Mouse (Mus musculus) effector memory CD4-positive, alpha-beta T cell, adult 7 months (primary cell): Measurements from ENCODE around the gene Ufsp2. TPM values are rescaled to one million over a fixed set of nuclear protein-coding genes. Genes with fewer than 3 reads are reported as not detected.

Experiments used
- polyA plus RNA-seq: library from polyadenylated mRNA; unstranded; fragments of 100-300 nt; shearing (Covaris generic); gene quantifications from one replicate; pipeline ENCODE4 v1.2.1, GENCODE M21; 2017

Ufsp2 gene
- polyA plus RNA-seq: 21.9 TPM

GRCm38 (mm10) chr8:45975126-45975836, at the start of gene Ufsp2, which contains the start of gene 1700029J07Rik:
TSS of gene Ufsp2 (plus strand) at chr8:45975528.
TSS of gene 1700029J07Rik (minus strand) at chr8:45975252.

GRCm38 (mm10) chr8:45934582-45935014, 40.7 kb upstream of the Ufsp2 start, which contains the start of gene Ccdc110:
TSS of gene Ccdc110 (plus strand) at chr8:45934619.

DNA sequence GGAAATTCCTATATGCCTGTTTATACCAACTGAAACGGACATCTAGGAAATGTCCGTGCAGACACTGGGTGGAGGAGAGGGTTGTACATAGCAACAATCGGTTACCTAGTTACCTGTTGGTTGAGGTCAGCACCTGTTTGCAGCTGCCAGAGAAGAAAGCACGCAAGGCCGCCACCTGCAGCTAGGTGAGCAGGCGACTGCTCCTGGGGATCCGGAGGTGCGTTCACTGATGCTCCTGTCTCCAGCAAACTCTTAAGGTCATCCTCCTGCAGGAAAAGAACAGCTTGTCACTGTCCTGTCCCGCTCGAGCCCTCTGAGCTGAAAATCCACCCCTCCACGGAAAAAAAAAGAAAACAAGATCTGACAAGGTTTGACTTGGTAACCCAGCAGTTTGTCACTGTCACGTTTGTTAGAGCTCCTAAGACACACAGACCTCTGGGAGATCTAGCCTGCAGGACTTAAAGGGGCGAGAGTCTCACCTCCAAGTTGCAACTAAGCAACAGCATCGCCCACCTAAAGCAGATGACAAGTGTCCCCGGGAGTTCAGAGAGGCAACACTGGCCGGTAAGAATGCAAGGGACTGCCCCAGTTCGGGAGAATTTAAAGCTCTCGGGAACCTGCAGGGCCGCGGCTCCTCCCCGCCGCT, 23.9 kb downstream of the Ufsp2 start, which contains the start of gene Lrp2bp:
Gene Lrp2bp, plus strand, starts transcription at position 166 of the 646 bp plus-strand sequence.

GRCm38 (mm10) chr8:46005596-46005995, 30.3 kb downstream of the Ufsp2 start, which contains the start of gene Ankrd37:
TSS of gene Ankrd37 (minus strand) at chr8:46005707.

Other genes with a start within 250 kb of the Ufsp2 start
- 0.17 TPM for gene Pdlim3, start 90.1 kb upstream of the Ufsp2 start, polyA plus RNA-seq
- gene Ccdc110, start 40.9 kb upstream of the Ufsp2 start, polyA plus RNA-seq: not detected
- 3.5 TPM for gene 1700029J07Rik, start 276 bp upstream of the Ufsp2 start, polyA plus RNA-seq
- 0.29 TPM for gene Lrp2bp, start 23.8 kb downstream of the Ufsp2 start, polyA plus RNA-seq
- 32.7 TPM for gene Ankrd37, start 30.2 kb downstream of the Ufsp2 start, polyA plus RNA-seq
- gene Cfap97, start 176.2 kb downstream of the Ufsp2 start, polyA plus RNA-seq: 19.8 TPM
- gene Snx25, start 176.6 kb downstream of the Ufsp2 start, polyA plus RNA-seq: 18.2 TPM
- gene Slc25a4, start 235.8 kb downstream of the Ufsp2 start, polyA plus RNA-seq: 98.9 TPM